Mouse (Mus musculus): ENCODE data around the gene Tmtc2.

Gene Tmtc2

DNA sequence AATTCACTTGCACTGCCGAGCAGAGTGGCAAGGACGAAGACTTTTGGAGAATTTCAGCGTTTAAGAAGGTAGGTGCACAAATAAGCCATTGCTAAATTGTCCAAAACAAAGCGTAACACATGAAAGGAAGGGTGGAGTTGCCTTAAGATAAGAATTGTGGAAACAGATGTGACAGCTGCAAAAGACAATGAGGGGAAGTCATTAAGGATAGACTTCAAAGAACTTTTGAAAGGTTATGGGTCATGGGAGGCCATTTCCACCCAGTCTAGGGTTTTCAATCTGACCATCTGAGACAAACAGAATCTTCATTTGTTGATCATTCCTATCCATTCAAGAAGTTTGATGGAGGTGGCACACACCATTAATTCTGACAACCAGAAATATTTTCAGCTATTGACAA, 429.9 kb downstream of the Tmtc2 start:
- DNase-seq: no peak

DNA sequence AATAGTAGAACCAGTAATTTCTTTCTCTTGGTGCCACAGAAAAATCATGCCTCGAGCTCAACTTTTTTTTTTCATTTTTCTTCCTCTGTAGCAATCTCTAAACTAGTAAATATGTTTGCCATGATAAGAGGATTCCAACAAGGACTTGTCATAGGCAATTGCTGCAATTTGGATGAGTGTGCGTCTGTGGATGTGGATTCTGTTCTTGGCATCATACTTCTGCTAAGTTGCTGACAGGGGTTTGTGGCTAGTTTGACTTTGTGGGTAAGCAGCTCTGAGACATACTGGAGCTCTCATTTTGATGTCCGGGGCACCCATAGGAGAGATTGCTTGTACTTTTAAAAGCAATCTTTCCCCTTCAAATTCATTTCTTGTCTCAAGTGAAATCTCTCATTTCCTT, 432.1 kb downstream of the Tmtc2 start:
- DNase-seq: no peak
